ENCODE assay signal across 20 mouse cellular contexts in genomic region chr3:109332755-109333154, GRCm38 (mm10).
"Had no signal": no experiment of that assay in that cellular context is flagged by ENCODE, and none has a peak within 500 bp of the region (broad histone marks: within the 10 kb centered on the region; RNA-seq: fewer than 3 reads in every experiment).

No protein-coding gene starts in this region.

- H3K4me1 ChIP-seq: kidney, embryonic 15.5 days; limb, embryonic 12.5 days; limb, embryonic 15.5 days; neural tube, embryonic 13.5 days; stomach, embryonic 15.5 days had no signal

- H3K4me3 ChIP-seq: kidney, embryonic 15.5 days; limb, embryonic 12.5 days; limb, embryonic 15.5 days; myocyte; neural tube, embryonic 13.5 days; stomach, embryonic 15.5 days had no signal

- H3K4me2 ChIP-seq: kidney, embryonic 15.5 days; limb, embryonic 12.5 days; limb, embryonic 15.5 days; liver, embryonic 11.5 days; lung, embryonic 14.5 days; neural tube, embryonic 13.5 days; stomach, embryonic 15.5 days had no signal

- DNase-seq: kidney, adult 8-10 months; kidney, postnatal 10 days; kidney, postnatal 36 days; left cerebral cortex, postnatal 4 days; liver, postnatal 0 days; lung, embryonic 14.5 days; retina, postnatal 1 day; right cerebral cortex, postnatal 25 days; spleen, adult 18-20 months; thymus, postnatal 25 days had no signal

- H3K36me3 ChIP-seq: kidney, embryonic 15.5 days; limb, embryonic 12.5 days; limb, embryonic 15.5 days; neural tube, embryonic 13.5 days; stomach, embryonic 15.5 days had no signal

- ATAC-seq: liver, postnatal 0 days; lung, postnatal 0 days had no signal

- H3K27ac ChIP-seq: kidney, embryonic 15.5 days; limb, embryonic 12.5 days; limb, embryonic 15.5 days; liver, embryonic 14.5 days; macrophage; neural tube, embryonic 13.5 days; stomach, embryonic 15.5 days had no signal

- H3K9me3 ChIP-seq: kidney, embryonic 15.5 days; limb, embryonic 15.5 days; neural tube, embryonic 13.5 days; stomach, embryonic 15.5 days had no signal

- H3K27me3 ChIP-seq: kidney, embryonic 15.5 days; limb, embryonic 12.5 days; limb, embryonic 15.5 days; neural tube, embryonic 13.5 days; stomach, embryonic 15.5 days had no signal

- H3K9ac ChIP-seq: kidney, embryonic 15.5 days; limb, embryonic 12.5 days; limb, embryonic 15.5 days; liver, embryonic 14.5 days; liver, postnatal 0 days; lung, embryonic 14.5 days; neural tube, embryonic 13.5 days; stomach, embryonic 15.5 days had no signal
